Mouse (Mus musculus) CH12.LX (cell line): ENCODE measurements at regions not wholly inside any gene's neighbourhood (a gene's known extent, or its start where the extent isn't known, plus 50 kb on each side); places are given as distances from the start of the nearest gene placed in this dataset.

Experiments used
- CTCF ChIP-seq, 2 experiments: IDR thresholded peaks in 1 of 2; conservative IDR thresholded peaks in 1 of 2; 2 replicates each; pipeline ENCODE4 v1.5.1; 2011 to 2012; ENCODE audit warnings: low read depth in 2 of 2, low read length in 2 of 2, improper control_type of control experiment in 1 of 2, inconsistent platforms in 1 of 2, mild to moderate bottlenecking in 1 of 2, moderate library complexity in 1 of 2
- ELF1 ChIP-seq: IDR thresholded peaks from 2 replicates; pipeline ENCODE4 v1.6.1; 2014; ENCODE audit warnings: low read depth, mild to moderate bottlenecking, inconsistent platforms, low read length, improper control_type of control experiment
- GABPA ChIP-seq: IDR thresholded peaks from 2 replicates; pipeline ENCODE4 v1.6.1; 2012; ENCODE audit warnings: low read depth, low read length, improper control_type of control experiment, inconsistent platforms; ENCODE audit not compliant: insufficient replicate concordance
- MAFK ChIP-seq: IDR thresholded peaks from 2 replicates; pipeline ENCODE4 v1.6.1; 2011; ENCODE audit warnings: low read length, improper control_type of control experiment; ENCODE audit not compliant: insufficient replicate concordance
- MEF2A ChIP-seq: IDR thresholded peaks from 2 replicates; pipeline ENCODE4 v1.6.1; 2014; ENCODE audit warnings: low read depth, mild to moderate bottlenecking, inconsistent platforms, low read length, improper control_type of control experiment, borderline replicate concordance
- PAX5 ChIP-seq: IDR thresholded peaks from 2 replicates; pipeline ENCODE4 v1.6.1; 2012; ENCODE audit warnings: low read length, inconsistent platforms, mixed read lengths
- SMC3 ChIP-seq: IDR thresholded peaks from 2 replicates; pipeline ENCODE4 v1.6.1; 2011; ENCODE audit warnings: low read depth, low read length, improper control_type of control experiment
- UBTF ChIP-seq: IDR thresholded peaks from 2 replicates; pipeline ENCODE4 v1.6.1; 2012; ENCODE audit warnings: low read depth, mild to moderate bottlenecking, inconsistent platforms, low read length, improper control_type of control experiment, moderate library complexity

DNA sequence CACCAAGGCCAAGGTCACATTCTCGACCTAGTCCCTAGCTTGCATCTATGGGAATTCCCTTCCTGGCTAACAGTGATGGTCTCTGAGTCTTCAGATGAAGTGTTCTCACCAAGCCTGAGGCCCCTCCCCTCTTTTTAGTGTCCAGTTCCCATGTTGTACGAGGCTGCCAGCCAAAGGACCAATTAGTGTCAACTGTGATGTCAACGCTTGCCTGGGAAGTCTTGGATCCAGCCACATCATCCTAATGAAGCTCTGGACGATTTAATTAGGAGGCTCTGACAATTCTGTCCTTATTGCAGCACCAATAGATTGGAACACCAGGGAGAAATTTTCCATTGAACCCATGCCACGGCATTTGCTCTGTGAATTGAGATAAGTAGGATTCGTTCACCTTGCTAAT is 202.4 kb upstream of the Gm6657 start:
- no peak for TF ChIP-seq ELF1
- TF ChIP-seq UBTF, result no peak
- TF ChIP-seq SMC3, result no peak
- TF ChIP-seq GABPA, result no peak
- TF ChIP-seq CTCF (conservative IDR thresholded peaks at IDR 0.05 in 1 of 2, IDR thresholded peaks at IDR 0.05 in 1 of 2; ENCODE audit: low read depth in 2 of 2, low read length in 2 of 2), result no peak
- no peak for TF ChIP-seq MEF2A
- no peak for TF ChIP-seq MAFK
- no peak for TF ChIP-seq PAX5
